Mouse (Mus musculus): ENCODE results near the gene Wdr93. TPM values are rescaled to one million over a fixed set of nuclear protein-coding genes. Genes with fewer than 3 reads are reported as not detected.

Gene Wdr93
- polyA plus RNA-seq, 1 experiment from 2014 or later: 0.65 TPM

Other genes starting within 250 kb of the Wdr93 start
- gene Rhcg, start 125.5 kb upstream of the Wdr93 start, polyA plus RNA-seq (2015; fragmentation: Nextera tagmentation; extraction: Ambion mirVana): 4.8 and 5.2 TPM in 2 replicates
- gene Ticrr, start 83.0 kb upstream of the Wdr93 start, polyA plus RNA-seq (2015; fragmentation: Nextera tagmentation; extraction: Ambion mirVana): 2.2 and 2.6 TPM in 2 replicates
- gene Kif7, start 27.4 kb upstream of the Wdr93 start, polyA plus RNA-seq (2015; fragmentation: Nextera tagmentation; extraction: Ambion mirVana): 1.7 and 2.2 TPM in 2 replicates
- 0.13 and 0.17 TPM in 2 replicates for gene Plin1, start 10.3 kb upstream of the Wdr93 start, polyA plus RNA-seq (2015; fragmentation: Nextera tagmentation; extraction: Ambion mirVana)
- 10.9 and 14.6 TPM in 2 replicates for gene Pex11a, start within 50 bp of the Wdr93 start, polyA plus RNA-seq (2015; fragmentation: Nextera tagmentation; extraction: Ambion mirVana)
- gene Mesp1, start 50.6 kb downstream of the Wdr93 start, polyA plus RNA-seq (2015; fragmentation: Nextera tagmentation; extraction: Ambion mirVana): not detected in 2 replicates
- gene Mesp2, start 67.6 kb downstream of the Wdr93 start, polyA plus RNA-seq (2015; fragmentation: Nextera tagmentation; extraction: Ambion mirVana): 0.74 and 0.93 TPM in 2 replicates
- 4.3 and 4.4 TPM in 2 replicates for gene Anpep, start 117.9 kb downstream of the Wdr93 start, polyA plus RNA-seq (2015; fragmentation: Nextera tagmentation; extraction: Ambion mirVana)
- gene Ap3s2, start 177.5 kb downstream of the Wdr93 start, polyA plus RNA-seq (2015; fragmentation: Nextera tagmentation; extraction: Ambion mirVana): 51.0 and 51.2 TPM in 2 replicates
- gene Arpin, start 192.2 kb downstream of the Wdr93 start, polyA plus RNA-seq (2015; fragmentation: Nextera tagmentation; extraction: Ambion mirVana): 19.0 and 20.3 TPM in 2 replicates

All from hindbrain, embryonic 13.5 days (tissue).